Mouse (Mus musculus) cortical plate, adult 2 months (tissue): ENCODE measurements at regions not wholly inside any gene's neighbourhood (a gene's known extent, or its start where the extent isn't known, plus 50 kb on each side); places are given as distances from the start of the nearest gene placed in this dataset.

Experiments
- CTCF ChIP-seq: fragments of 200-500 bp; IDR thresholded peaks from 2 replicates; pipeline ENCODE4 v1.5.1; 2011; ENCODE audit warnings: mild to moderate bottlenecking, control low read depth, low read length; ENCODE audit not compliant: insufficient read depth; ENCODE audit errors: extremely low read depth
- POLR2A ChIP-seq: fragments of 200-500 bp; IDR thresholded peaks from 2 replicates; pipeline ENCODE4 v1.6.1; 2011; ENCODE audit warnings: mild to moderate bottlenecking, low read length, control low read depth; ENCODE audit not compliant: insufficient read depth; ENCODE audit errors: extremely low read depth

- TF ChIP-seq POLR2A (no peak), CTCF (no peak)
Observed at GRCm38 (mm10) chr4:114666979-114667328, 154.6 kb upstream of the Gm12830 start.
